Mouse (Mus musculus): ENCODE data around the gene Ctrc. TPM values are rescaled to one million over a fixed set of nuclear protein-coding genes. Genes with fewer than 3 reads are reported as not detected.
"Not testable (repeated sequence)": the region's sequence is repeated elsewhere in the genome, so short reads cannot be mapped to it uniquely, and the experiment has no call there.

The Ctrc gene
- polyA plus RNA-seq, 1 experiment from 2014 or later: not detected

GRCm38 (mm10) chr4:141791951-141792350, 54.2 kb downstream of the Ctrc start:
- Histone ChIP-seq H3K4me2 (replicated peaks) (no peak overlapping the region), H3K27me3 (replicated peaks) (no peaks in the 10 kb centered on the region), H3K27ac (no peak overlapping the region), H3K9me3 (no peaks in the 10 kb centered on the region), H3K4me3 (no peak overlapping the region), H3K4me1 (peaks cover 16% of the 10 kb centered on the region), H3K36me3 (peaks cover 7% of the 10 kb centered on the region), H3K9ac (no peak overlapping the region)
- 91% methylated on average over 8 of the region's 8 CpGs for WGBS
- no peak for ATAC-seq (ENCODE audit: low FRiP score, low read depth)

GRCm38 (mm10) chr4:141791486-141791885, 54.7 kb downstream of the Ctrc start:
- no peaks in the 10 kb centered on the region for H3K27me3 ChIP-seq (replicated peaks)
- H3K27ac ChIP-seq: no peak overlapping the region
- H3K4me1 ChIP-seq: peaks cover 16% of the 10 kb centered on the region
- no peak overlapping the region for H3K4me3 ChIP-seq
- H3K36me3 ChIP-seq: peaks cover 3% of the 10 kb centered on the region
- no peaks in the 10 kb centered on the region for H3K9me3 ChIP-seq
- no peak overlapping the region for H3K4me2 ChIP-seq (replicated peaks)
- no peak for ATAC-seq (ENCODE audit: low FRiP score, low read depth)
- 93% methylated on average over 7 of the region's 7 CpGs for WGBS
- no peak overlapping the region for H3K9ac ChIP-seq

DNA sequence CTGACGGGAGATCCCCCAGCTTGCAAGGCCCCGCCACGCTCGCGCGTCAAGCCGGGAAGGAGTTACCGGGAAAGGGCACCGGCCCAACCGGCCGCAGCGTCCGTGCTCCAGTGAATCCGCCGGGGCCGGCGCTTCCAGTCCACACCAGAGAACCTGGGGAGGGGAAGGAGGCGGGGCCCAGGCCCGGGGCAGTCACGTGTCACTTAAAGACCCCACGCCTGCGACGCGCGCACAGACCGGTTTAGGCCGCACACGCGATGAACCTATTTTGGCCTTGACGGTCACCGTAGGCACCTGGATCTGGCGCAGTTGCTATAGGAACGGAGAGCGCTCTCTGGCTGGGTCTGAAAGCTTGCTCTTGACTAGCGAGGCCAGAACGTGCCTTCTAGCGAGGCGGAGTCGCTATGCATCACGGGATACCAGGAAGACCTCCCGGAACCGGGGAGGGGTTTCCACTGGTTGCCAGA, 55.6 kb downstream of the Ctrc start, which contains the start of gene Dnajc16:
TSS of gene Dnajc16 (minus strand) at position 408 of the 467 bp plus-strand sequence.
- ATAC-seq (ENCODE audit: low FRiP score, low read depth): peak; percentile 89
- under 1% methylated on average over 42 of the region's 42 CpGs for WGBS
- Histone ChIP-seq H3K4me1 (peaks cover 16% of the 10 kb centered on the region), H3K27me3 (replicated peaks) (no peaks in the 10 kb centered on the region), H3K36me3 (no peaks in the 10 kb centered on the region), H3K9me3 (no peaks in the 10 kb centered on the region), H3K4me3 (peak within 1 kb of the TSS; percentile 96), H3K4me2 (replicated peaks) (peak within 1 kb of the TSS; percentile 86), H3K9ac (peak within 1 kb of the TSS; percentile 88), H3K27ac (0 out of 2 replicates have a peak within 1 kb of the TSS, but pooled peaks have one; percentile 39)

GRCm38 (mm10) chr4:141789564-141790218, 56.5 kb downstream of the Ctrc start:
- Histone ChIP-seq H3K4me2 (replicated peaks) (peak overlapping the region; percentile 86), H3K4me1 (peaks cover 10% of the 10 kb centered on the region), H3K27ac (no peak overlapping the region), H3K36me3 (peaks cover 5% of the 10 kb centered on the region; the same call in 1 of the 2 replicates), H3K9me3 (no peaks in the 10 kb centered on the region), H3K4me3 (peak overlapping the region; percentile 96), H3K9ac (peak overlapping the region; percentile 88), H3K27me3 (replicated peaks) (no peaks in the 10 kb centered on the region)
- 63% methylated on average over 3 of the region's 3 CpGs for WGBS
- no peak for ATAC-seq (ENCODE audit: low FRiP score, low read depth)

GRCm38 (mm10) chr4:141787462-141787861, 58.7 kb downstream of the Ctrc start:
- no peak overlapping the region for H3K4me3 ChIP-seq
- no peak overlapping the region for H3K27ac ChIP-seq
- no peaks in the 10 kb centered on the region for H3K9me3 ChIP-seq
- no peak overlapping the region for H3K4me2 ChIP-seq (replicated peaks)
- H3K9ac ChIP-seq: no peak overlapping the region
- WGBS: 90% methylated on average over 7 of the region's 7 CpGs
- peaks cover 10% of the 10 kb centered on the region for H3K4me1 ChIP-seq
- ATAC-seq (ENCODE audit: low FRiP score, low read depth): no peak
- H3K27me3 ChIP-seq (replicated peaks): no peaks in the 10 kb centered on the region
- peaks cover 26% of the 10 kb centered on the region for H3K36me3 ChIP-seq

GRCm38 (mm10) chr4:141787046-141787445, 59.1 kb downstream of the Ctrc start:
- Histone ChIP-seq H3K9me3 (no peaks in the 10 kb centered on the region), H3K36me3 (peaks cover 31% of the 10 kb centered on the region), H3K27ac (no peak overlapping the region), H3K4me3 (no peak overlapping the region), H3K4me2 (replicated peaks) (no peak overlapping the region), H3K27me3 (replicated peaks) (no peaks in the 10 kb centered on the region), H3K4me1 (peaks cover 10% of the 10 kb centered on the region), H3K9ac (no peak overlapping the region)
- ATAC-seq (ENCODE audit: low FRiP score, low read depth): no peak
- 67% methylated on average over 6 of the region's 6 CpGs for WGBS

DNA sequence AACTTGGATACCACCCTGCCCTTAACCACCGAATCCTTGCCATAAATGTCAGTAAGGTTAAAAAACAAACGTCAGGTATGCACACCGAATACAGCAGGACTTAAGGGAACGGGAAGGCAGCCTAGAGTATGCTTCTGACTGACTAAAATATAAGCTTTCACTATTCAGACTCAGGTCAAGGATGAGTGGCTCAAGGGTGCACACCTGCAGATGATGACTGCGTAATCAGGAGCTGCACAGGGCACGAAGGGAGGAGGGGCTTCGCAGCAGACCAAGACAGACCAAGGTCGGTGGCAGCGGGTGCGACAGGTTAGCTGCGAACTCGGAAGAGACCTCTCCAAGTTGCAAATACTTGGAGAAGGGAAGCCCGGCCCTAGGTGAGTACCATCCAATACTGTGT, 60.0 kb downstream of the Ctrc start:
- H3K9ac ChIP-seq: no peak overlapping the region
- WGBS: 90% methylated on average over 13 of the region's 13 CpGs
- no peak for ATAC-seq (ENCODE audit: low FRiP score, low read depth)
- no peak overlapping the region for H3K27ac ChIP-seq
- peaks cover 39% of the 10 kb centered on the region for H3K36me3 ChIP-seq
- peaks cover 9% of the 10 kb centered on the region for H3K4me1 ChIP-seq
- H3K27me3 ChIP-seq (replicated peaks): no peaks in the 10 kb centered on the region
- no peak overlapping the region for H3K4me3 ChIP-seq
- H3K4me2 ChIP-seq (replicated peaks): no peak overlapping the region
- no peaks in the 10 kb centered on the region for H3K9me3 ChIP-seq

DNA sequence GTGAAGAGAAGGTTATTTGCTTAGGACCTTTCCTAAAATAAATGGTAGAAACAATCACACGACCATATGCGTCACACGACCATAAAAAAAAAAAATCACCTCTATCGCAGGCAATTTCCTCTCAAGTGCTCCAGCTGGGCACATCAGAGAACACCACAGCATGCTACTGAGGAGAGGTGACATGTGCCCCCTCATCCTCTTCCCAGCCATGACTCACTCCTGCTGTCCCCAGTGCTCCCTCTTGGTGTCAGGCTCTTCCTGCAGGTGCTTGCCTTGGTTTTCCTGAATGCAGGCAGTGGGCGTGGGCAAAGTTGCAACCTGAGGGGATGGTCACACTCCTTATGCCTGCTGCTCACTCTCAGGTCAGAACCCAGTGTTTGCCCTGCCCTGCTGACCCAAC, 61.3 kb downstream of the Ctrc start:
- Histone ChIP-seq H3K27me3 (replicated peaks) (no peaks in the 10 kb centered on the region), H3K9me3 (no peaks in the 10 kb centered on the region), H3K4me1 (peaks cover 4% of the 10 kb centered on the region), H3K27ac (no peak overlapping the region), H3K4me2 (replicated peaks) (no peak overlapping the region), H3K4me3 (no peak overlapping the region), H3K36me3 (peaks cover 52% of the 10 kb centered on the region), H3K9ac (no peak overlapping the region)
- WGBS: 76% methylated on average over 5 of the region's 5 CpGs
- ATAC-seq (ENCODE audit: low FRiP score, low read depth): no peak

DNA sequence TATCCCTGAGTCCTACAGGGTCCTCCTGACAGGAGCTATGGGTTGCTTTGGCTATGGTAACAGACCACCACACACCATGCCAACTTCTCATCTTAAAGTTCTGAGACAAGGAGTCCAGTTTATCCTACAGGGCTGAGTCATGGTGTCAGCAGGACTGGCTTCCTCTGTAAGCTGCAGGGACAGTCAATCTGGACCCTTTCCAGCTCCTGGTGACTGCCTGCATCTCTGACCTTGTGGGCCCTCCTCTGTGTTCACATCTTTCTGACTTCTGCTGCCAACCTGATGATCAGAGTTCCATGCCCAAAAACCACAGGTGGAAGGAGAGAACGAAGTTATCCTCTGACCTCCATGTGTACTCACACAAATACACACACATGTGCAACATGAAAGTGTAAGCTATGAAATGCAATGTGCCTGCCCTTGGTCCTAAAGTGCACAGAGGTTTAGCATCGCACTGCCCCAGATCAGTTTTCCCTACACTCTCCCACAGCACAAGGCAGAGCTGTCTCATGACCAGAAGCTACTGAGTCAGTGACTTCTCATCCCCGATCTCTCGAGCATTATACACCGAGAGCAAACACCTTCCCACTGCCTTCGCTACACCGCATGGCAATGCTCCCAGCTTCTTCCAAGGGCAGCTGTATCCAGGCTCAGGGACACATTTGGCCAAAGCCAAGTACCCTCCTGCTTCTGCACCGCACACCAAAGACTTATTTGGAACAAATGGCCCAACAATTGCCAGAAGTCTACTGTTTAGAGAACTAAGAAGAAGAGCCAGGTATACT, 64.8 kb downstream of the Ctrc start:
- Histone ChIP-seq H3K27ac (no peak overlapping the region), H3K36me3 (peaks cover 75% of the 10 kb centered on the region), H3K4me1 (no peaks in the 10 kb centered on the region), H3K9ac (no peak overlapping the region), H3K4me3 (no peak overlapping the region), H3K27me3 (replicated peaks) (no peaks in the 10 kb centered on the region), H3K9me3 (no peaks in the 10 kb centered on the region), H3K4me2 (replicated peaks) (no peak overlapping the region)
- 95% methylated on average over 8 of the region's 8 CpGs for WGBS
- ATAC-seq (ENCODE audit: low FRiP score, low read depth): no peak

DNA sequence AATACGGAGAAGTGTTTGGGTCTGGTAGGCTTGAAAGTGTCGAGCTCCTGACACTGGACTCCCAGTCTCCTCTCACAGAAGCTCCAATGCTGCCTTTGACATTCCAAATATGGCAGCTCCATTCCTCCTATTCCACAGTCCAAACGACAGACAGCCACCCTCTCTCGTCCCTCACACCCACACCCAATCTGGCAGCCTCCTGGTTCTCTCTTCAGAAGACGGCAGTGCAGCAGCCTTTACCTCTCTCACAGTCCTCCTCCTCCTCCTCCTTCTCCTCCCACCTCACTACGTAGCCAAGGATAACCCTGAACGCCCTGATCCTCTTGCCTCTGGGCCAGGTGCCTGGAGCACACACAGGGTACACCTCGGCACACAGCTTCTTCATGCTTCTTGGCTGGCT, 66.3 kb downstream of the Ctrc start:
- Histone ChIP-seq H3K9ac (no peak overlapping the region), H3K4me1 (no peaks in the 10 kb centered on the region), H3K4me3 (no peak overlapping the region), H3K9me3 (no peaks in the 10 kb centered on the region), H3K27ac (no peak overlapping the region), H3K27me3 (replicated peaks) (no peaks in the 10 kb centered on the region), H3K36me3 (peaks cover 85% of the 10 kb centered on the region), H3K4me2 (replicated peaks) (no peak overlapping the region)
- WGBS: 91% methylated on average over 8 of the region's 8 CpGs
- ATAC-seq (ENCODE audit: low FRiP score, low read depth): no peak

GRCm38 (mm10) chr4:141773019-141773418, 73.1 kb downstream of the Ctrc start:
- H3K4me1 ChIP-seq: not testable (repeated sequence)
- WGBS: 83% methylated on average over 4 of the region's 4 CpGs

DNA sequence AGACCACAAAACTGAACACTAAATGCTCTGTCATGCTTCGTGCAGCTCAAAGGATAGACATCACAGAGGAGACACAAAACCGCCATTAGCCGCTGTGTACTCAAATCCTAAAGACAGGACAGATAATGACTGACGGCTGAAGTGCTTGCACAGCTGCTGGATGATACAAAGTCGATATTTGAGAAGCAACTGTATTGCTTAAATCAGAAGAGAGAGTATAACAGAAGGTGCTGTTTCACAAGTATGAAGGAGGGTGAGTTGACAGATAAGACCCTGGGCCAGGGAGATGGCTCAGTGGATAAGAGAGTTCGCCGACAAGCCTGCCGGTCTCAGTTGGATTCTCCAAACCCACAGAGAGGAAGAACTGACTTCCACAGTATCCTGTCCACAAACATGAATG, 74.3 kb downstream of the Ctrc start:
- H3K4me1 ChIP-seq: no peaks in the 10 kb centered on the region
- ATAC-seq (ENCODE audit: low FRiP score, low read depth): no peak
- no peaks in the 10 kb centered on the region for H3K27me3 ChIP-seq (replicated peaks)
- no peak overlapping the region for H3K4me2 ChIP-seq (replicated peaks)
- no peak overlapping the region for H3K4me3 ChIP-seq
- H3K9me3 ChIP-seq: no peaks in the 10 kb centered on the region
- peaks cover 93% of the 10 kb centered on the region for H3K36me3 ChIP-seq
- no peak overlapping the region for H3K27ac ChIP-seq
- WGBS: 90% methylated on average over 8 of the region's 8 CpGs
- no peak overlapping the region for H3K9ac ChIP-seq

More at GRCm38 (mm10) chr4:141773019-141773418, 73.1 kb downstream of the Ctrc start:
- H3K36me3 ChIP-seq: peaks cover 83% of the 10 kb centered on the region
- not testable (repeated sequence) for H3K9ac ChIP-seq; H3K9me3 ChIP-seq; H3K4me3 ChIP-seq; ATAC-seq (ENCODE audit: low FRiP score, low read depth); H3K27me3 ChIP-seq (replicated peaks); H3K27ac ChIP-seq; H3K4me2 ChIP-seq (replicated peaks)

All from neural tube, embryonic 12.5 days (tissue).